Mouse (Mus musculus) C2C12 (cell line): ENCODE results near the gene Marcksl1.

ENCODE experiments used
- CEBPB ChIP-seq: IDR thresholded peaks from one replicate; pipeline ENCODE4 v1.6.1; 2011; ENCODE audit warnings: low read depth, mild to moderate bottlenecking, control low read depth, moderate library complexity
- CTCF ChIP-seq: IDR thresholded peaks from one replicate; pipeline ENCODE4 v1.5.1; 2011; ENCODE audit not compliant: control insufficient read depth, insufficient read depth, insufficient read length
- MAX ChIP-seq: IDR thresholded peaks from one replicate; pipeline ENCODE4 v1.6.1; 2011; ENCODE audit warnings: mild to moderate bottlenecking, control low read depth
- MYOD1 ChIP-seq: IDR thresholded peaks from one replicate; pipeline ENCODE4 v1.6.1; 2011; ENCODE audit warnings: low read depth; ENCODE audit not compliant: control insufficient read depth, insufficient read length
- MYOG ChIP-seq: IDR thresholded peaks from one replicate; pipeline ENCODE4 v1.6.1; 2011; ENCODE audit not compliant: control insufficient read depth, insufficient read length; ENCODE audit errors: extremely low read depth
- USF1 ChIP-seq: IDR thresholded peaks from one replicate; pipeline ENCODE4 v1.6.1; 2011; ENCODE audit warnings: low read depth, mild to moderate bottlenecking, control low read depth, moderate library complexity

- TF ChIP-seq MYOG, result no peak
- no peak for TF ChIP-seq CTCF
- TF ChIP-seq MAX, result no peak
- no peak for TF ChIP-seq CEBPB
- no peak for TF ChIP-seq USF1
- no peak for TF ChIP-seq MYOD1
Measured at GRCm38 (mm10) chr4:129495672-129496562, 17.5 kb upstream of the Marcksl1 start.
